Mouse (Mus musculus) layer of hippocampus, adult 18-20 months (tissue): Measurements from ENCODE around the gene Rbbp6. TPM values are rescaled to one million over a fixed set of nuclear protein-coding genes. Genes with fewer than 3 reads are reported as not detected.

Experiments
- DNase-seq, 2 experiments: peaks; one replicate each; pipeline ENCODE4 v3.0.0; 2022; ENCODE audit warnings: low spot score in 2 of 2
- long read RNA-seq: library from polyadenylated mRNA; stranded (forward); transcript quantifications from one replicate; pipeline ENCODE4 v2.0.0, GENCODE M21; 2021
- total RNA-seq, 2 experiments: library from RNA; stranded (reverse); gene quantifications; 2 replicates each; pipeline ENCODE4 v1.2.3; 2021

Rbbp6 gene
- 10 to 100 TPM; 62.6 to 67.2 TPM for total RNA-seq
- long read RNA-seq, full-length matches to known transcripts = 42 of 50 reads
- long read RNA-seq, partial matches to known transcripts = 2 of 50 reads
- long read RNA-seq, other reads (novel, unspliced or antisense) = 6 of 50 reads

GRCm38 (mm10) chr7:122965386-122965785 is at the start of gene Rbbp6:
Gene Rbbp6 (plus strand): TSS chr7:122965686.
- no peak for DNase-seq

DNA sequence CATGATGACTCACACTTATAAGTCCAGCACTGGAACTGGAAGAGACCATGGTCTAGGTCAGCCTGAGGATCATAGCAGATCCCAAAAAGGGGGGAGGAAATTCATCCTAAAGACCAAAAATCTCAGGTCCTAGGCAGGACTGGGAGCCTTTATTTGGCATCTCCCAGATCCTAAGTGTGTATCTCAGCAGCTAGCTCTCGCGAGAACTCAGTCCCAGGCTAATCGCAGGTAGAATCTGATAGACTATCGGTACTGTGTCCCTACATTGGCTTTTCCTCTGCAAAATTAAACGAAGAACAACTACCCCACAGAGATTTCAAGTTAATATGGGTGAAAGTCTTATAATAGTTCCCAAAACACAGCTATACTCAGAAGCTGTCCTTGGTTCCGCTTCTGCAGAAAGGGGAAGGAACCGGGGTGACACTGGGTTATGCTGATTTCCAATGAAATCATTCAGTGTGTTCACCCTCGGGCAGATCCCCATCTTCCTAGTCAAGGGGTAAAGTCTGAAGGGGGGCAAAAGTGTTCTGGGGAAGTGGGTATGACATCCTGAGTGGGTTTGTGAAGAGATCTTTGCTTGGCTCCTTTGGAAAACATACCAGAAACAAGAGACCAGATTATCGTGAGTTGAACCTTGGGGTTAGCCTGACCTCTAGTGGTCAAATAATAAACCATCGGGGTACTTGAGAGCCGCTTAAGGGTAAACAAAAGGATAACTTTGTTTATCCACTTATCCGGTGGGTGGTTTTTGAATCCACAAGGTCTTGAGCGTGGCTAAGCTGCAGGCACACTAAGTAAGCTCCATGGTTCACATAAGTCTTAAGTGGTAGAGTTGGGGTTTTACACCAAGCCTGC is 45.5 kb upstream of the Rbbp6 start:
- DNase-seq = peak; percentile 23 to 67

- no peak for DNase-seq
Measured at GRCm38 (mm10) chr7:122921537-122921936, 43.9 kb upstream of the Rbbp6 start.

DNA sequence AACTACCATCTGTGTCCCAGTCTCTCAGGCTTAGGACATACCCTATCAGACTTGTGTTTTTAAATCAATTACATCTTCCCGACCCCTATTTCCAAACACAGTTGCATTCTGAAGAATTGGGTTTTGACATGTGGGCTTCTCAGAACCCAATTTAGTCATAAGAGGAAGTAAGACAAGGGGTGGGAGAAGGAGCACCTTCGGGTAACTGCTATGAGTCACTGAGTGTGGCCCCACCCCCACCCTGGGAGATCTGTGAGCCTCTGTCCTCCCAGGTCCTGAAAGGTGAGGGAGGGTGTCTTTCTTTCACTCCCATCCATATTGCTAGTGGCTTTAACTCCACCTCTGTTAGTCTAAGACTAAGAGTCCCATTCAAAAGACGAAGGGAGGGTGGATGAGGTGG is 41.2 kb upstream of the Rbbp6 start:
- no peak for DNase-seq

DNA sequence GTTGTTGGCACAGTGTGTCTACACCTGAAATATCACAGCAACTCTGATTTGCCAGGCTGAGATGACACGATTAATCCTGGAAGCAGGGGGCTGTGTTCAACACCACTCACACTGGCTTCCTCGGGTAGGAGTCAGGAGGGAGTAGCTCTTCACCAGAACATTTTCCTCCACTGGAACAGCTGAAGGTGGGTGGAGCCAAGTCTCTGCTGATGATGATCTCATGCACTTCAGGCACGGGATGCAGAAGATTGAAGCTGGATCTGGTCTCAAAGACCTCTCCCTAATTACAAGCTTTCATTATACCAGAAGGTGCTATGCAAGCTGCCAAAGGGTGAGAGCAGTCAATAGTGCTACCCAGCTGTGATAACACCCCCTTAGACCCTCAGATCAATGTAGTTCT is 35.0 kb upstream of the Rbbp6 start:
- peak in 1 of 2 experiments; percentile 22 for DNase-seq

DNA sequence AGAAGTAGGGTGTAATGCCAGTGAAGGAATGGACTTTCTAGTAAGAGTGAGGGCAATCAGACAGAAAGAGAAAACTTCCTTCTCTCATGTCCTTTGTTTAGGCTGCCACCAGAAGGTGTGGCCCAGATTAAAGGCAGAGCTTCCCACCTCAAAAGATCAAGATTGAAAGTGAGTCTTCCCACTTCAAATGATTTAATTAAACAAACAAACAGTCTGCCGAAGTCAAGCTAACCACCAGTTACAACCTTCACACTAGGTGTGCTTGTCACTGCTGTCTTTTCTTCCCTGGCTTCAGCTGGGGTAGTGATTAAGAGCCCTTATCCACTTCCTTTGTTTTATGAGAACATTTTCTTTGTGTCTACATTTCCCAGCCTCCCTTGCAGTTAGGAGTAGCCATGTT is 33.3 kb upstream of the Rbbp6 start:
- DNase-seq = no peak

DNA sequence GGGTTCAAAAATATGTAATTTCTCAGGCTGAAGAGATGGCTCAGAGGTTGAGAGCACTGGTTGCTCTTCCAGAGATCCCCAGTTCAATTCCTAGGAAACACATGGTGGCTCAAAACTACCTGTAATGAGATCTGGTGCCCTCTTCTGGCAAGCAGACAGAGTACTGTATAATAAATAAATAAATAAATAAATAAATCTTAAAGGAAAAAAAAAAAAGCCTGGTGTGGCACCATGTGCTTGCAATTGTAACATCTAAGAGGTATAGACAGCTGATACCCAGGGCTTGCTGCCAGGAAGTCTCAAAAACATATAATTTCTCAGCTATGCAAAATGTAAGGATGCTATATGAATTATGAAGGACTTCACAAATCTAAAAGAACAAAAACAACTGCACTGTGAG is 28.9 kb upstream of the Rbbp6 start:
- DNase-seq = no peak

GRCm38 (mm10) chr7:122938197-122938596 is 27.3 kb upstream of the Rbbp6 start:
- no peak for DNase-seq

DNA sequence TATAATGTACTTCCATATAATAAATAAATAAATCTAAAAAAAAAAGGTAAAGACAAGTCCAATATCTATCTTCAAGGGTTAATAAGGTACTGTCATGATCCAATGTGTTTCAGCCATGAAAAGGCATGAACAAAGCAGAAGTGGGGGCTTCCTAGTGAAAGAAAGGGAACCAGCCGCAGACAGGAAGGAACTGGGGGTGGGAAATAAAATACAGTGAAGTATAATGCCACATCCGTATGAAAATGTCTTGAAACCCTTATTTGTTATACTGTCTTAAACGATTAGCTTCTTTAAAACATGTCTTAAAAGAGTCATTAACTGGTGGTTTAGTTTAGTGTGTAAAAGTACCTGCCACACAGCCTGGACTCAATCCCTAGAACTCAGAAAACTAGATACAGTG is 26.3 kb upstream of the Rbbp6 start:
- DNase-seq = no peak

DNA sequence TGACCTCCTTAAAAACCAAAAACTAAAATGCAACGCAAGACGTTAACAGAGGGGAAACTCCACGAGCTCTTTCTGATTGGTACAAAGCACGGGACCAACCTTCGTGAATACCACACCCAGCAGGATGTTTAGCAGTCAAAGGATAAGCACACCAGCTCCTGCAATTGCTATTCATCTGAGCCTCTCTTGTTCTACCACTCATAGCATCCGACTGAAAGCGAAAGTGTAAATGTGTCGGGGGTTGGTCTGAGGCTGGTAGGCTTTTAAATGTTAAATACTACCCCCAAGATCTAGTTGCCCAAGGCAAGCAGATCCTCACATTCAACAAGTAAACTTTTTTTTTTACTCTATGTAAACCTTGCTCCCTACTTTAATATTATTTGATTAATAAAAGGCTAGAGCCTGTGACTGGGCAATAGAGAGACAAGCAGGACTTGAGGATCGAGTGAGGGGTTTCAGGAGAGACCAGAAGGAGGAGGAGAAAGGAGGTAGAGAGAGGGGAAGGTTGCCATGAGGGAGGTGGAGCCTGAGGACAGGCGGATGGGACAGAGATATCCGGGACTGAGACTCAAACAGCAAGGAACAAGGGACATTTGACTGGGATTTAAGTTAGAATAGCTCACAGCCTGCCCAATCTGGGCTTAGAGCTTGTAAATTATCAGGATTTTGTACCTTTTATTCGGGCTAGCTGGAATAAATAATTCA is 25.0 kb upstream of the Rbbp6 start:
- DNase-seq = no peak

DNA sequence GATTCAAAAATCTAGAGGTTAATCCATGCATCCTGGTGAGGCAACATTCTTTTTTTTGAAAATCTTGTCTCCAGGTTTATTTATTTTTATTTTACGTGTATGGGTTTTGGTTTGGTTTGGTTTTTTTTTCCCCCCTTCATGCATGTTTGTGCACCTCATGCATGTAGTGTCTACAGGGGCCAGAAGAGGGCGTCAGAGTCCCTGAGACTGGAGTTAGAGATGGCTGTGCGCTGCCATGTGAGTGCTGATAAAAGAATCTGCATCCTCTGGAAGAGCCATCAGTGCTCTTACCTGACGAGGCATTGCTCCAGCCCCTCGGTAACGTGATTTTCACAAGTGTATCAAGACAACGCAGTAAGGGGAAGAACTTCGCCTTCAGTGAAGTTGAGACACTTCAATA is 23.4 kb upstream of the Rbbp6 start:
- no peak for DNase-seq

- DNase-seq = peak; percentile 68 to 95
Measured at GRCm38 (mm10) chr7:122945149-122945548, 20.3 kb upstream of the Rbbp6 start.

GRCm38 (mm10) chr7:122949268-122949667 is 16.2 kb upstream of the Rbbp6 start:
- DNase-seq = no peak

- DNase-seq = no peak
Measured at GRCm38 (mm10) chr7:122951464-122951863, 14.0 kb upstream of the Rbbp6 start.

- DNase-seq = no peak
Measured at GRCm38 (mm10) chr7:122952066-122952465, 13.4 kb upstream of the Rbbp6 start.

GRCm38 (mm10) chr7:122954451-122955225 is 10.8 kb upstream of the Rbbp6 start:
- no peak for DNase-seq

DNA sequence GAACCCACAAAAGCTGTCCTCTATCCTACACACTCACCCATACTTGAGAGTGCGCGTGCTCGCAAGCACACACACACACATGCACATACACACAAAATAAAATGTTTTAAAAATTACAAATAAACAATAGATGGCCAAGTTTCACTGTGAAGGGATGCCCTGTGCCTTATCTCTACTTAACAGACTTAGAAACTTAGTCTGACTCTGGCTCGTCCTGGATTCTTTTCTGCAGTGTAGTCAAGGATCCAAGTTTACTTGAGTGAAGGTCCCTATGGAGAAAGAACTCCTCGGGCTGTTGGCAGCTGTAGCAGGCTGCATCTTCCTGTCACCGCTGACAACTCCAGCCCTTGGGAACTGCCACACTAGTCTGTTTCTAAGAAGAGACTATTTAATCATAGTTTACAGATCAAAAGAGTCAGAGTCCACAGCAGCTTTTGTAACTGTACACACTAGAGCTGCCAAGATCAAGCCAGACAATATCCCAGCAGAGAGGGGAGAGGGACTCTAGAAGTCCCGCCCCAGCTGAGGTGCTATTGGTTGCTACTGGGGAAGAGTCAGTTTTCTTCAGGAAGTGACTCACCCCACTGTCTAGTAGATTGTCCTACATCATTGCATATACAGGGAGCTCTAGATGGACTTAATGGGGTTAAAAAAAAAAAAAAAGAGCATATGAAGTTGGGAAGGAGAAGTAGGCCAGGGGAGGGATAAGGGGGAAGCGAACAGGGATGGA is 10.1 kb upstream of the Rbbp6 start:
- DNase-seq = no peak

GRCm38 (mm10) chr7:122968751-122969150 is 3.3 kb downstream of the Rbbp6 start:
- no peak for DNase-seq

DNA sequence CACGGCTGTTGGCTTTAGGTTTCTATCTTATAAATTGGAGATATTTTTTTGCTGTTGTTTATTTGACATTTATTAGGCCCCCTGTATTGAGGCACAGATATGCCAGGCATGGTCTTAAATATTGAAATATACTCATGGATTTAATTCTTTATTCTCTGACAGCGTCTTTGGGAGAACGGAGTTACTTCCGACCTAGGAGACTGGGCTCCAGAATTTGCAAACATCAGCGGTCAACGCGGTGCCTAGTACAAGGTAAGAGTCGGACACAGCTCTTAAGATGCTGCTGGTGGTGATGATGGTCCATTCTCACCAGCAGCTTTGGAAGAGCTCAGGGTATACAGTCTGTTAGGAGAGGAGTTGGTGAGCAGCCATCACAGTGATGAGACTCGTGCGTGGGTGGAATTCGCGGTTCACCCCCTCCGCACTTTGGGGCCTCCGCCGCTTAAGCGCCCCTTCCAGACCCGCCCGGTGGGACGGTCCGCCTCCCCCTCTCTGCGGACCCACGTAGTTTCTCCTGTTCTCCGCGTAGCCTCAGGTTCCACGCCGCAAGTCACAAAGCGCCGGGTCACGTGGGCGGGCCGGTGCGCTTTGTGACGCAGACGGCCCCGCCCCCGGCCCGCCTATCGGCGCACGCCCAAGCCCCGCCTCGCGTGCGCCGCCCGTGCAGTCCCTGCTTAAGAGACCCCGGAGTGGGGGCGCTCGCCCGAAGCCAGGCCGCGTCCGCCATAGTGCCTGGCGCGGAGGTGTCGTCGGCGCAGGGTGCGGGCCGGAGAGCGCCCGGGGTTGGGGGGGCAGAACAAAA is 3.9 kb downstream of the Rbbp6 start:
- peak; percentile 88 to 96 for DNase-seq
